Mouse (Mus musculus): Measurements from ENCODE around the gene G6pc3.

DNA sequence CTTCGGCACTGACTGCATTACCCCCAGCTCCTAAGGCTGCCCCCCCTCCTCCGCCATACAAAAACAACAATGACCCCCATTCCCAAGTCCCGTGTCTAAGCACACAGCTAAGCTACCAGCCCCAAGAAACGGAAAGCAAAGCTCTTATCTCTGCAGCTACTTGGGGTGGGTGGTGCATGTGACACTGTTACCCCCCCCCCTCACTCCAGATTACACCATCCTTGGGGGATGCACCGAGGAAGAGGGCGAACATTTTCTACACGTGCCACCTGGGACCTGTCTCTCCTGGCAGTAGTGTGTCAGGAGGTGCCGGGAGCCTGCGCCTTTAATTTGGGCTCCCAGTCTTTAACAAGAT lies 38.7 kb downstream of the G6pc3 start:
- TF ChIP-seq CTCF (IDR thresholded peaks at IDR 0.05; ENCODE audit: low read depth, low read length): no peak
- no peak for TF ChIP-seq EP300 (IDR thresholded peaks at IDR 0.05; ENCODE audit: insufficient read depth, low read depth, low read length)
- no peak for TF ChIP-seq POLR2A (IDR thresholded peaks at IDR 0.05; ENCODE audit: insufficient read depth, low read length)

All from ES-Bruce4 (cell line).